Mouse (Mus musculus) bone marrow, adult 2 months (tissue): ENCODE data around the gene Il23a. TPM values are rescaled to one million over a fixed set of nuclear protein-coding genes. Genes with fewer than 3 reads are reported as not detected.
"Not testable (repeated sequence)": the region's sequence is repeated elsewhere in the genome, so short reads cannot be mapped to it uniquely, and the experiment has no call there.

ENCODE experiments used
- H3K27ac ChIP-seq: fragments of 200-500 bp; 2 replicates; pipeline ENCODE4 v1.5.1; 2012; ENCODE audit warnings: low read depth, mild to moderate bottlenecking, control low read depth, inconsistent platforms, low read length; ENCODE audit not compliant: control insufficient read depth, poor library complexity, insufficient read depth
- H3K4me1 ChIP-seq: fragments of 200-500 bp; 2 replicates; pipeline ENCODE4 v1.6.1; 2011; ENCODE audit warnings: low read length; ENCODE audit not compliant: control insufficient read depth, insufficient read depth
- H3K4me3 ChIP-seq: fragments of 200-500 bp; replicated peaks from 2 replicates; pipeline ENCODE3; 2011; ENCODE audit warnings: mild to moderate bottlenecking, low read depth, low read length, control low read depth; ENCODE audit not compliant: control insufficient read depth
- CTCF ChIP-seq: fragments of 200-500 bp; IDR thresholded peaks from 2 replicates; pipeline ENCODE4 v1.5.1; 2011; ENCODE audit warnings: low read length, control low read depth; ENCODE audit not compliant: control insufficient read depth, insufficient read depth
- POLR2A ChIP-seq: fragments of 200-500 bp; IDR thresholded peaks from 2 replicates; pipeline ENCODE4 v1.6.1; 2011; ENCODE audit warnings: low read depth, mild to moderate bottlenecking, control low read depth, low read length, borderline replicate concordance; ENCODE audit not compliant: control insufficient read depth
- WGBS: fragments of 180-500 bp; shearing (Covaris S2); methylation state at CpG from one replicate; pipeline ENCODE4 v1.1.7; 2018; 5-methylcytosine and 5-hydroxymethylcytosine counted together
- polyA plus RNA-seq: library from polyadenylated mRNA; stranded (reverse); fragments of >200 nt; gene quantifications from 2 replicates; pipeline ENCODE4 v1.2.4, GENCODE M21; 2011; ENCODE audit warnings: low replicate concordance; ENCODE audit not compliant: missing spikeins, insufficient read depth, insufficient read length

The Il23a gene
- polyA plus RNA-seq, 1 experiment: 1.5 TPM

GRCm38 (mm10) chr10:128302785-128303125, 4.2 kb upstream of the Il23a start:
- H3K4me3 ChIP-seq: peak overlapping the region; percentile 65
- H3K4me1 ChIP-seq: peaks cover 4% of the 10 kb centered on the region; the same call in 1 of the 2 replicates
- TF ChIP-seq POLR2A (no peak), CTCF (no peak)
- 0% methylated on average over 9 of the region's 9 CpGs for WGBS
- peak overlapping the region; percentile 73 for H3K27ac ChIP-seq

GRCm38 (mm10) chr10:128302357-128302756, 3.8 kb upstream of the Il23a start:
- H3K27ac ChIP-seq: no peak overlapping the region
- no peak overlapping the region for H3K4me3 ChIP-seq
- WGBS: 20% methylated on average over 3 of the region's 3 CpGs
- no peak for TF ChIP-seq CTCF
- TF ChIP-seq POLR2A: no peak
- H3K4me1 ChIP-seq: peaks cover 5% of the 10 kb centered on the region; the same call in 1 of the 2 replicates

- Histone ChIP-seq H3K4me1 (peaks cover 3% of the 10 kb centered on the region; the same call in 1 of the 2 replicates), H3K27ac (peak overlapping the region; percentile 44; the same call in 1 of the 2 replicates), H3K4me3 (no peak overlapping the region)
- TF ChIP-seq CTCF: no peak
- TF ChIP-seq POLR2A: no peak
- 20% methylated on average over 6 of the region's 6 CpGs for WGBS
These were observed 309 bp downstream of the Il23a start for GRCm38 (mm10) chr10:128298243-128298642.

DNA sequence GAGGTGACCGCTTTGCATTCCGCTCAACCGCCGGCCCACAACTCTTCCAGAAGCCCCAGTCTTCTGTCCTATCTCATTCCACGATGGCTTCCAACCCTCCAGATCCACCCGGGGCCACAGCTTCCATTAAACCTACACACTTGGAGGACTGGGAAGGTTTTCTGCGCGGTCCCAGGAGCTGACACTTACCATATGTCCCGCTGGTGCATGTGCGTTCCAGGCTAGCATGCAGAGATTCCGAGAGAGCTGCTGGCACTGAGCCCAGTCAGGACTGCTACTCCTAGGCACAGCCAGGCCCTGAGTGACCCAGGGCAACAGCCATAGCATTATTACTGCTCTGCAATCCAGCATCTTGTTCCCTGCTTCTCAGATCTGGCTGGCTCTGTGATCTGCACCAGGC, 930 bp downstream of the Il23a start:
- Histone ChIP-seq H3K4me3 (no peak overlapping the region), H3K4me1 (peaks cover 3% of the 10 kb centered on the region; the same call in 1 of the 2 replicates), H3K27ac (peak overlapping the region; percentile 44)
- 85% methylated on average over 11 of the region's 11 CpGs for WGBS
- TF ChIP-seq CTCF (no peak), POLR2A (no peak)

DNA sequence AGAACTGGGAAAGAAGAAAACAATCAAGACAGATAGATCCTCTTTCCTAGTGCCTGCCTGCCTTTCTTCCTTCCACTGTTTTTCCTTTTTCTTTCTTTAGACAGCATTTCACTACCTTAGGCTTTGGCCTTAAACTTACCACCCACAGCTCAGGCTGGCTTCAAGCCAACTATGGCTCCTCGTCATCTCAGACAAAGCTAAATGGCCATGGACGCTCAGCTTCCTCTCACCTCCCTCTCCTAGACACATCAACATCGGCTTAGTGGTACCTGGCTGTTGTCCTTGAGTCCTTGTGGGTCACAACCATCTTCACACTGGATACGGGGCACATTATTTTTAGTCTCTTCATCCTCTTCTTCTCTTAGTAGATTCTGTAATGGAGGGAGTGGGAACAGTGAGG, 1.3 kb downstream of the Il23a start:
- WGBS: 79% methylated on average over 4 of the region's 4 CpGs
- Histone ChIP-seq H3K4me3 (no peak overlapping the region), H3K27ac (no peak overlapping the region), H3K4me1 (peaks cover 3% of the 10 kb centered on the region; the same call in 1 of the 2 replicates)
- TF ChIP-seq CTCF (no peak), POLR2A (no peak)

GRCm38 (mm10) chr10:128296370-128297090, 2.0 kb downstream of the Il23a start:
- Histone ChIP-seq H3K4me1 (peaks cover 3% of the 10 kb centered on the region; the same call in 1 of the 2 replicates), H3K27ac (no peak overlapping the region), H3K4me3 (no peak overlapping the region)
- WGBS: 81% methylated on average over 13 of the region's 13 CpGs
- TF ChIP-seq POLR2A (no peak), CTCF (no peak)

DNA sequence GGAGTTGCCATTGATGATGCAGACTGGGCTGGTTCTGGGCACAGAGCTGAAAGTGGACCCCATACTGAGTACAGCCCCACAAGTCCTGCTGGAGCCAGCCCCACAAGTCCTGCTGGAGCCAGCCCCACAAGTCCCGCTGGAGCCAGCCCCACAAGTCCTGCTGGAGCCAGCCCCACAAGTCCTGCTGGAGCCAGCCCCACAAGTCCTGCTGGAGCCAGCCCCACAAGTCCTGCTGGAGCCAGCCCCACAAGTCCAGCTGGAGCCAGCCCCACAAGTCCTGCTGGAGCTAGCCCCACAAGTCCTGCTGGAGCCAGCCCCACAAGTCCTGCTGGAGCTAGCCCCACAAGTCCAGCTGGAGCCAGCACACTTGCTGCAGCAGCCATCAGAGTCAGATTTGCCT, 8.0 kb downstream of the Il23a start:
- not testable (repeated sequence) for H3K27ac ChIP-seq, H3K4me1 ChIP-seq, H3K4me3 ChIP-seq
- 100% methylated on average over 1 of the region's 1 CpGs for WGBS

GRCm38 (mm10) chr10:128283604-128284579, 14.7 kb downstream of the Il23a start:
- Histone ChIP-seq H3K27ac (no peak overlapping the region), H3K4me1 (no peaks in the 10 kb centered on the region), H3K4me3 (no peak overlapping the region)
- TF ChIP-seq POLR2A (no peak), CTCF (peak; percentile 70)
- 68% methylated on average over 31 of the region's 31 CpGs for WGBS
